Mouse (Mus musculus) left cerebral cortex, adult 8-10 months (tissue): ENCODE results near the gene Ubap2l. TPM values are rescaled to one million over a fixed set of nuclear protein-coding genes. Genes with fewer than 3 reads are reported as not detected.

Experiments used
- DNase-seq, 2 experiments: peaks; one replicate each; pipeline ENCODE4 v3.0.0; 2022; ENCODE audit warnings: low spot score in 2 of 2
- microRNA-seq, 2 experiments: library from miRNA; unstranded; fragments of <30 nt; microRNA quantifications; one replicate each; pipeline ENCODE4 v1.2.0; 2022
- total RNA-seq, 4 experiments: library from RNA; stranded (reverse); gene quantifications; 2 replicates each; pipeline ENCODE4 v1.2.4; 2022

Ubap2l gene
- total RNA-seq, 4 experiments from 2014 or later: 162 to 181 (median 175) TPM

DNA sequence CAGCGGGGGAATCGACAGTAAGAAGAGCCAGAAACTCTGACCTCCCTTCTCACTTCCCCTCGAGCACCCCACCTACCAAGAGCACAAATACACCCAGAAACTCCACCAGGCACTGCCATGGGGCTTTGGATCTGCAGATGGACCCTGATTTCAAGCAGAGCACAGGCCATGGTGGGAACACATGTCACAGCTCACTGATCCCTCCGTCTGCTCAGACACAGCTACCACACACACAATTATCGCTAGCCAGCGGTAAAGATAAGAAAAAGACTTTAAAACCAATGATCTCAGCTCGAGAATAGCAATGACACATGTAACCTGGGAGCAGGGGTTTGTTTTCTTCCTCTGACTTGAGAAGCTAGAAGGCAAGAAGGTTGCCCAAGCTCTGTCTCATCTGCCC lies 83.9 kb downstream of the Ubap2l start:
- DNase-seq: no peak

DNA sequence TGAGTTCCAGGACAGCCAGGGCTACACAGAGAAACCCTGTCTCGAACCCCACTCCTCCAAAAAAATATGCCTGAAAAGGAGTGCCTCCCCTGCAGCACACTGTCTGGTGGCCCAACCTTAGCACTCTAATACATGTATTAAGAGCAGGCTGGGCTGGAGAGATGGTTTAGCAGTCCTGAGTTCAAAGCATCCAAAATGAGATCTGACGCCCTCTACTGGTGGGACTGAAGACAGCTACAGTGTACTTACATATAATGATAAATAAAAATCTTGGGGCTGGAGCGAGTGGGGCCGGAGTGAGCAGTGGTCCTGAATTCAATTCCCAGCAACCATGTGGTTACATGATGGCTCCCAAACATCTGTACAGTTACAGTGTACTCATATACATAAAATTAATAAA lies 85.5 kb downstream of the Ubap2l start:
- no peak for DNase-seq

GRCm38 (mm10) chr3:89965972-89966371 lies 86.5 kb downstream of the Ubap2l start:
- no peak for DNase-seq

GRCm38 (mm10) chr3:89965557-89965956 lies 86.9 kb downstream of the Ubap2l start:
- no peak for DNase-seq

GRCm38 (mm10) chr3:89963926-89964739 lies 88.3 kb downstream of the Ubap2l start:
- DNase-seq: no peak

GRCm38 (mm10) chr3:89963221-89963763 lies 89.1 kb downstream of the Ubap2l start, which contains the start of gene Atp8b2:
Gene Atp8b2, minus strand, starts transcription at chr3:89963508.
- DNase-seq: peak in 1 of 2 experiments; percentile 43

DNA sequence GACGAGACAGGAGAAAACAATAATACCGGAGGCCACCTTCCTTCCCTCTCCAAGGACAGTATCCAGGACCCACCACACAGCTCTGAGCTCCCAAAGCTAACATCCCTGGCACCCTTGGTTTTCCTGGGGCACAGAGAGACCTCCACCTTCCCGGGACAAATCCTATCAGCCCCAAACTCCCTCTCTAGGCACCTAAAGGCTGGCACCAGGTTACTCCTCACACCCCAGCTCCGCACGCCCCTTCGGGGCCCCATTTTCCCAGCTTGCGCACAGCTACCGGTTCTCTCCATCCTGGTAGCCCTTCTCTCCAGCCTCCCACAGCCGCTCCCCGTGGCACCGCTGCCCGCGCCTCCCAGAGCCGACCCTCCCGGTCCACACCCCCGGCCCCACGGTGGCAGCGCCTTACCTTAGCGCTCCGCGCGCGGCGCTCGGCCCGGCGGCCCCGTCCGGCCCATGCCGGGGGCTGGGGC lies 89.6 kb downstream of the Ubap2l start:
- DNase-seq: no peak

GRCm38 (mm10) chr3:89962059-89962750 lies 90.2 kb downstream of the Ubap2l start:
- no peak for DNase-seq

- DNase-seq: no peak
Observed at GRCm38 (mm10) chr3:89961436-89961835, 91.0 kb downstream of the Ubap2l start.

DNA sequence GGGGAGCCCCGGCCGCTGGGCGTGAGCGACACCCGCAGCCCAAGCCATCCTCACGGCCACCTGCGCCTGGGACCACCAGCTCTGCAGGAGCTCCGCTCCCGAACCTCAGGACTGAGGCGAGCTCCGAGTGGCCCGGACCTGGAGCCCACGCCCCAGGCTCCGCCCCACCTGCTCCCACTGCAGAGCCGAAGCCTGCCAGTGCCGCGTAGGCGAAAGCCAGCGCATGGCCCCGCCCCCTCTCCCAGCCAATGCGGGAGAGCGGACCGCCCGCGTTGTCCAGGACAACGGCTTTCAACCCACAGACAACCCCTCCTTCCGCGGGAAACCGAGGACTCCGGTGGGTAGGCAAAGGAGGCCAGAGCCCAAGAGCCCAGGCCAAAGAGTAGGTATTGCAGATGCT lies 92.0 kb downstream of the Ubap2l start:
- peak; percentile 77 to 96 for DNase-seq

DNA sequence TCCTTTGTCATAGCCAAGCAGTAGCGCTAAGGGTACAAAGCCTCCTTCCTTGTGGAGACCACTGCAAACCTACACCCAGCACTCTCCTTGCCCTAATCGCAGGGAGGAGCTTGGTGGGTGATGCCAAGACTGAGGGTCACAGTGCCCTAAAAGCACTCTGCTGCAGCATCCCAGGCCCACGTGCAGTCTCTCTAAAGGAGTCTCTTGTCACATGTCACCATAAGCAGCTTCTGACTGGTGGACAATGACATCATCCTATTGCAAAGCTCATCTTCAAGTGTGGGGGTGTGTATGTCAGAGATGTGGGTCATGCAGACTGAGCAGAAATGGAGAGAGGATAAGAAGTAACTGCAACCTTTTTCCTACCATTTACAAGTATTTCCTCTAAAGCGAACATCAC lies 93.0 kb downstream of the Ubap2l start:
- peak in 1 of 2 experiments; percentile 81 for DNase-seq

GRCm38 (mm10) chr3:89957880-89958279 lies 94.5 kb downstream of the Ubap2l start:
- DNase-seq: no peak

- DNase-seq: no peak
Observed at GRCm38 (mm10) chr3:89956177-89956971, 96.1 kb downstream of the Ubap2l start.

DNA sequence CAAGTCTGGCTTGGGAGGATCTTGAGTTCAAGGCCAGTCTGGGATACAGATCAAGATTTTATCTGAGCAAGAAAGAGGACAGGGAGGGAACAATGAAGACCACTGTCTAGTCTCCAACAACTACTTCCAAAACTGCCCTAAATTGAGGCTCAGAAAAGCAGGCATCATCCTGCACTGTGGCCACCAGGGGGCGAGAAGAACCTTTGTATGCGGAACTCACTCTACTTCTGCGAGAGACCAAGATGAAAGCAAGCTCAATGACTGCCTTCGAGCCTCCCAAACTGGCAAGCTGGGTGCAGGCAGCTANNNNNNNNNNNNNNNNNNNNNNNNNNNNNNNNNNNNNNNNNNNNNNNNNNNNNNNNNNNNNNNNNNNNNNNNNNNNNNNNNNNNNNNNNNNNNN lies 99.0 kb downstream of the Ubap2l start:
- no peak for DNase-seq

Small RNAs within 50 kb of the gene (microRNA-seq; reads per million reads assigned to microRNA genes)
- gene Mir190b (15.0 to 17.5 reads per million in 2 experiments), gene Mir7669 (0 to 0.22 reads per million in 2 experiments)

Other genes starting within 250 kb of the Ubap2l start
- 1 to 10 TPM; 2.7 to 3.7 (median 3.4) TPM for gene She, start 221.3 kb downstream of the Ubap2l start, total RNA-seq
- 1 to 10 TPM; 3.8 to 6.6 (median 5.3) TPM for gene Il6ra, start 139.4 kb downstream of the Ubap2l start, total RNA-seq
- gene Atp8b2, start 89.1 kb downstream of the Ubap2l start, total RNA-seq: 100 to 1,000 TPM in 2 of 4 experiments, 10 to 100 TPM in 2; 96.1 to 111 (median 101) TPM
- 100 to 1,000 TPM in 1 of 4 experiments, 10 to 100 TPM in 3; 81.7 to 101 (median 87.0) TPM for gene Hax1, start 53.8 kb downstream of the Ubap2l start, total RNA-seq
- 100 to 1,000 TPM in 2 of 4 experiments, 10 to 100 TPM in 2; 96.0 to 104 (median 100) TPM for gene 4933434E20Rik, start 992 bp downstream of the Ubap2l start, total RNA-seq
- 100 to 1,000 TPM; 153 to 181 (median 166) TPM for gene Tpm3, start 20.0 kb upstream of the Ubap2l start, total RNA-seq
- under 1 TPM; 0.21 to 0.35 (median 0.32) TPM for gene Nup210l, start 51.5 kb upstream of the Ubap2l start, total RNA-seq
- 1,000 to 10,000 TPM; 1,002 to 1,118 (median 1,038) TPM for gene Rps27, start 161.0 kb upstream of the Ubap2l start, total RNA-seq
- 10 to 100 TPM in 1 of 4 experiments, 1 to 10 TPM in 3; 7.6 to 11.3 (median 8.5) TPM for gene Rab13, start 161.1 kb upstream of the Ubap2l start, total RNA-seq
- gene Jtb, start 179.0 kb upstream of the Ubap2l start, total RNA-seq: 10 to 100 TPM; 29.4 to 40.3 (median 33.6) TPM
- gene Creb3l4, start 190.9 kb upstream of the Ubap2l start, total RNA-seq: under 1 TPM; 0.25 to 0.72 (median 0.52) TPM
- 10 to 100 TPM; 43.0 to 52.8 (median 49.6) TPM for gene Slc39a1, start 195.5 kb upstream of the Ubap2l start, total RNA-seq
- gene Crtc2, start 201.5 kb upstream of the Ubap2l start, total RNA-seq: 10 to 100 TPM; 33.0 to 41.6 (median 35.8) TPM
- gene Dennd4b, start 212.6 kb upstream of the Ubap2l start, total RNA-seq: 10 to 100 TPM; 35.2 to 38.6 (median 37.1) TPM
- 10 to 100 TPM; 90.4 to 99.8 (median 96.4) TPM for gene Gatad2b, start 240.6 kb upstream of the Ubap2l start, total RNA-seq